Mouse (Mus musculus) MEL (cell line): ENCODE measurements at regions not wholly inside any gene's neighbourhood (a gene's known extent, or its start where the extent isn't known, plus 50 kb on each side); places are given as distances from the start of the nearest gene placed in this dataset.

ENCODE experiments used
- DNase-seq: peaks from one replicate; pipeline ENCODE4 v3.0.0; 2011; ENCODE audit warnings: low read depth, low spot score
- H3K27ac ChIP-seq: 2 replicates; pipeline ENCODE4 v1.5.1; 2012; ENCODE audit warnings: low read depth, mild to moderate bottlenecking, control low read depth, low read length, moderate library complexity; ENCODE audit not compliant: control insufficient read depth
- H3K27me3 ChIP-seq, 2 experiments: fragments of 150-350 bp in 1 of 2; sonication (generic) in 1 of 2; 2 replicates each; pipeline ENCODE4 v1.6.1; 2012; ENCODE audit warnings: low read length in 2 of 2, mild to moderate bottlenecking in 2 of 2, improper control_type of control experiment in 1 of 2, moderate library complexity in 1 of 2; ENCODE audit not compliant: insufficient read depth in 2 of 2, control insufficient read depth in 1 of 2
- H3K36me3 ChIP-seq, 2 experiments: 2 replicates each; pipeline ENCODE4 v1.6.1; 2012 to 2014; ENCODE audit warnings: low read length in 2 of 2, improper control_type of control experiment in 1 of 2, inconsistent platforms in 1 of 2, mild to moderate bottlenecking in 1 of 2; ENCODE audit not compliant: insufficient read depth in 2 of 2, control insufficient read depth in 1 of 2
- H3K4me1 ChIP-seq, 2 experiments: fragments of 150-350 bp in 1 of 2; sonication (generic) in 1 of 2; 2 replicates each; pipeline ENCODE4 v1.6.1; 2012; ENCODE audit warnings: low read length in 2 of 2, improper control_type of control experiment in 1 of 2, mild to moderate bottlenecking in 1 of 2; ENCODE audit not compliant: insufficient read depth in 2 of 2, control insufficient read depth in 1 of 2
- H3K4me3 ChIP-seq, 2 experiments: fragments of 150-350 bp in 1 of 2; sonication (generic) in 1 of 2; 2 replicates each; pipeline ENCODE4 v1.5.1; 2012; ENCODE audit warnings: low read depth in 2 of 2, low read length in 2 of 2, mild to moderate bottlenecking in 2 of 2, moderate library complexity in 2 of 2, control low read depth in 1 of 2, improper control_type of control experiment in 1 of 2; ENCODE audit not compliant: control insufficient read depth in 1 of 2, insufficient read depth in 1 of 2
- H3K79me2 ChIP-seq: 2 replicates; pipeline ENCODE4 v1.6.1; 2012; ENCODE audit warnings: mild to moderate bottlenecking, low read length, moderate library complexity; ENCODE audit not compliant: control insufficient read depth, poor library complexity, insufficient read depth
- H3K9ac ChIP-seq: 2 replicates; pipeline ENCODE4 v1.6.1; 2012; ENCODE audit warnings: low read depth, mild to moderate bottlenecking, control low read depth, low read length, moderate library complexity; ENCODE audit not compliant: control insufficient read depth, poor library complexity, severe bottlenecking
- H3K9me3 ChIP-seq: fragments of 150-350 bp; sonication (generic); replicated peaks from 2 replicates; pipeline ENCODE4 v1.6.1; 2012; ENCODE audit warnings: mild to moderate bottlenecking, low read length, improper control_type of control experiment, moderate library complexity; ENCODE audit not compliant: insufficient read depth
- BHLHE40 ChIP-seq: IDR thresholded peaks from 2 replicates; pipeline ENCODE4 v1.6.1; 2012; ENCODE audit warnings: low read depth, mild to moderate bottlenecking, inconsistent platforms, low read length, improper control_type of control experiment, borderline replicate concordance
- CTCF ChIP-seq, 3 experiments: IDR thresholded peaks in 2 of 3; conservative IDR thresholded peaks in 1 of 3; 2 replicates each; pipeline ENCODE4 v1.5.1; 2011 to 2012; ENCODE audit warnings: low read length in 3 of 3, low read depth in 2 of 3, mild to moderate bottlenecking in 2 of 3, improper control_type of control experiment in 1 of 3, inconsistent platforms in 1 of 3, mixed read lengths in 1 of 3, moderate library complexity in 1 of 3; ENCODE audit not compliant: control insufficient read depth in 1 of 3, insufficient read depth in 1 of 3, poor library complexity in 1 of 3, severe bottlenecking in 1 of 3
- ELF1 ChIP-seq: IDR thresholded peaks from 2 replicates; pipeline ENCODE4 v1.6.1; 2014; ENCODE audit warnings: low read depth, mild to moderate bottlenecking, inconsistent platforms, low read length, improper control_type of control experiment, moderate library complexity
- GABPA ChIP-seq: IDR thresholded peaks from 2 replicates; pipeline ENCODE4 v1.6.1; 2012; ENCODE audit warnings: low read depth, mild to moderate bottlenecking, inconsistent platforms, low read length, improper control_type of control experiment, moderate library complexity
- GATA1 ChIP-seq: IDR thresholded peaks from 2 replicates; pipeline ENCODE4 v1.6.1; 2011; ENCODE audit warnings: low read depth, low read length, improper control_type of control experiment
- MAFK ChIP-seq: IDR thresholded peaks from 2 replicates; pipeline ENCODE4 v1.6.1; 2011; ENCODE audit warnings: low read depth, mild to moderate bottlenecking, low read length, improper control_type of control experiment, borderline replicate concordance
- MAX ChIP-seq: IDR thresholded peaks from 2 replicates; pipeline ENCODE4 v1.6.1; 2011; ENCODE audit warnings: low read length, improper control_type of control experiment
- MEF2A ChIP-seq: IDR thresholded peaks from 2 replicates; pipeline ENCODE4 v1.6.1; 2014; ENCODE audit warnings: low read depth, mild to moderate bottlenecking, inconsistent platforms, low read length, improper control_type of control experiment; ENCODE audit not compliant: poor library complexity, insufficient replicate concordance, severe bottlenecking; ENCODE audit errors: extremely low read depth
- MYC ChIP-seq: IDR thresholded peaks from 2 replicates; pipeline ENCODE4 v1.6.1; 2011; ENCODE audit warnings: low read depth, mild to moderate bottlenecking, low read length, improper control_type of control experiment, moderate library complexity
- NELFE ChIP-seq: IDR thresholded peaks from 2 replicates; pipeline ENCODE4 v1.6.1; 2011; ENCODE audit warnings: low read depth, low read length, improper control_type of control experiment
- RAD21 ChIP-seq: IDR thresholded peaks from 2 replicates; pipeline ENCODE4 v1.6.1; 2011; ENCODE audit warnings: mild to moderate bottlenecking, low read depth, low read length, improper control_type of control experiment
- RCOR1 ChIP-seq: IDR thresholded peaks from 2 replicates; pipeline ENCODE4 v1.6.1; 2012; ENCODE audit warnings: low read depth, mild to moderate bottlenecking, inconsistent platforms, low read length, improper control_type of control experiment
- SIN3A ChIP-seq: IDR thresholded peaks from 2 replicates; pipeline ENCODE4 v1.6.1; 2012; ENCODE audit warnings: low read length, improper control_type of control experiment, inconsistent platforms
- SMC3 ChIP-seq: IDR thresholded peaks from 2 replicates; pipeline ENCODE4 v1.6.1; 2011; ENCODE audit warnings: low read depth, low read length, improper control_type of control experiment
- TCF12 ChIP-seq: IDR thresholded peaks from 2 replicates; pipeline ENCODE4 v1.6.1; 2014; ENCODE audit warnings: low read depth, mild to moderate bottlenecking, inconsistent platforms, low read length, improper control_type of control experiment, moderate library complexity
- USF2 ChIP-seq, 2 experiments: IDR thresholded peaks; 2 replicates each; pipeline ENCODE4 v1.6.1; 2011 to 2012; ENCODE audit warnings: improper control_type of control experiment in 2 of 2, low read length in 2 of 2, borderline replicate concordance in 1 of 2, inconsistent platforms in 1 of 2, low read depth in 1 of 2, mild to moderate bottlenecking in 1 of 2; ENCODE audit not compliant: insufficient read depth in 1 of 2
- ZC3H11A ChIP-seq: IDR thresholded peaks from 2 replicates; pipeline ENCODE4 v1.6.1; 2012; ENCODE audit warnings: low read depth, mild to moderate bottlenecking, inconsistent platforms, low read length, improper control_type of control experiment
- ZMIZ1 ChIP-seq: IDR thresholded peaks from 2 replicates; pipeline ENCODE4 v1.6.1; 2012; ENCODE audit warnings: low read depth, mild to moderate bottlenecking, inconsistent platforms, low read length, improper control_type of control experiment, moderate library complexity

DNA sequence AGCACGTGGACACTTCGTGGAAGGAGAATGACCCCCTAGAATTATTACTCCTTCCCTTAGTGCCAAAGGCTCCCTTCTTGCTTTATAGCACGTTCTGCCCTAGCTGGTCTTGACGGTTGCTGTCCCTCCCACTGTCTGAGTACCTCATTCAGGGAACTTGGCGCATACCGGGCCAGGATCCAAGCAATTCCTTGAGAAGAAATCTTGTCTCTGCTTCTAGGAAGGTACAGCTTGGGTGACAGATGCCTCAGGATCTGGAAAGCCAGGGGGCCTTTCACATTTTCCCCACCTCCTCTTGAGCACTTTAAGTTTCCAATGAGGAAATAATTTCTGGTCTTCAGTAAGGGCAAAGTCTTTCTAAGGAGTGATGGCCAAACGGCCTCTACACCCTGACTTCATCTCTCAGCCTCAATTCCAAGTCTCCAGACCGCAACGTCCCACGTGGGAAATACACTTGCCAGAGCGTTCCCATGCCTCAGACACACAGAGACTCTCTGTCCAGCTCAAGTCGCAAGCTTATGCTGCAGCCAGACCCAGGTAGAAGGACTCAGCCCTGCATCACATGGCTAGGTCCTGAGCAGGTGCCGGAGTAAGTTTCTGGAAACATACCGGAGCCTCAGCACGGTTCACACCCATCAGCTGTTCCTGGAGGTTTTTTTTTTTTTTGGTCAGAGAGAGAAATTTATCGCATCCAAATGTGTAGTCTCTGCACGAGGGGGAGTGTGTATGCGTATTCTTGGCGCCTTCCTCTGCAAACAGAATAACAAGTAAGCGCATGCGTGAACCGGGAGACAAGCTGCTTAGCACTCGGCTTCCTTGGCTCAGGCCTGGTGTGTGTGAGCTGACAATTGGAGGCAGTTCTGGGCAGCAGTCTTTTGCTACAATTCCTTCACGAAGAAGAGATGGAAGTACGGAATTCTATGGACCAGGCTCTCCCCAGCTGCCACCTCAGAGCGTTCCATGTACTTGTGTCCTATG lies 171.7 kb upstream of the Kazn start:
- TF ChIP-seq GABPA: no peak
- no peak for TF ChIP-seq RCOR1
- no peak for TF ChIP-seq ZC3H11A
- no peak for TF ChIP-seq TCF12
- TF ChIP-seq RAD21: no peak
- TF ChIP-seq GATA1: no peak
- no peak for TF ChIP-seq ZMIZ1
- TF ChIP-seq MAFK: no peak
- no peak for TF ChIP-seq MYC
- no peak for TF ChIP-seq USF2 (IDR thresholded peaks at IDR 0.05; ENCODE audit: borderline replicate concordance in 1 of 2, insufficient read depth in 1 of 2, low read depth in 1 of 2, low read length in 2 of 2)
- no peak for TF ChIP-seq NELFE
- TF ChIP-seq SMC3: no peak
- TF ChIP-seq ELF1: no peak
- no peak for TF ChIP-seq BHLHE40
- no peak for TF ChIP-seq SIN3A
- no peak for TF ChIP-seq MAX
- no peak for TF ChIP-seq MEF2A
- TF ChIP-seq CTCF (IDR thresholded peaks at IDR 0.05 in 2 of 3, conservative IDR thresholded peaks at IDR 0.05 in 1 of 3; ENCODE audit: control insufficient read depth in 1 of 3, insufficient read depth in 1 of 3, low read depth in 2 of 3, low read length in 3 of 3, poor library complexity in 1 of 3, severe bottlenecking in 1 of 3): no peak
- no peaks in the 10 kb centered on the region for H3K4me1 ChIP-seq
- no peak overlapping the region for H3K4me3 ChIP-seq
- no peaks in the 10 kb centered on the region for H3K36me3 ChIP-seq
- H3K27me3 ChIP-seq: no peaks in the 10 kb centered on the region
- H3K9ac ChIP-seq: no peak overlapping the region
- H3K79me2 ChIP-seq: no peaks in the 10 kb centered on the region
- no peak for DNase-seq
- no peaks in the 10 kb centered on the region for H3K9me3 ChIP-seq
- no peak overlapping the region for H3K27ac ChIP-seq

DNA sequence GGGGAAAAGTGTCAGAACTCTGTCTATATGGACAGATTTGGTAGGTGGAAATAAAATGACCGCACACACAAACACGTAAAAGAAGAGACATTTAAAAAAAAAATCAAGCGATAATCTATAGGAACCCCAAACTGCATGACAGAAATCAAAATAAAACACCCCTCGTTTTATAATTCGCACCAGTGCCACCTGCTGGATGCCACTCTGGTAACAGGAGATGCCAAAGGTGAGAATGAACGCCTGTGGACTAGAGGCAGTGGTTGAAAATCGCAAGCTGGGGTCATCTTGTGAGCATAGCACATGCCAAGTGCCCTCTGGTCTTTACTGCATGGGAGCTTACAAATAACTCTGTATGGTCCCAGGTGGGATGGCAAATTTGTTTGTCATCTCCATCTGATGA lies 158.7 kb upstream of the Kazn start:
- H3K9me3 ChIP-seq: no peaks in the 10 kb centered on the region
- H3K36me3 ChIP-seq: no peaks in the 10 kb centered on the region
- no peak overlapping the region for H3K9ac ChIP-seq
- DNase-seq: no peak
- no peaks in the 10 kb centered on the region for H3K4me1 ChIP-seq
- H3K27me3 ChIP-seq: no peaks in the 10 kb centered on the region
- no peak overlapping the region for H3K4me3 ChIP-seq
- H3K79me2 ChIP-seq: no peaks in the 10 kb centered on the region
- no peak overlapping the region for H3K27ac ChIP-seq
- TF ChIP-seq TCF12: no peak
